Comparison of ENCODE assay signal across 7 mouse cellular contexts in the genomic region with DNA sequence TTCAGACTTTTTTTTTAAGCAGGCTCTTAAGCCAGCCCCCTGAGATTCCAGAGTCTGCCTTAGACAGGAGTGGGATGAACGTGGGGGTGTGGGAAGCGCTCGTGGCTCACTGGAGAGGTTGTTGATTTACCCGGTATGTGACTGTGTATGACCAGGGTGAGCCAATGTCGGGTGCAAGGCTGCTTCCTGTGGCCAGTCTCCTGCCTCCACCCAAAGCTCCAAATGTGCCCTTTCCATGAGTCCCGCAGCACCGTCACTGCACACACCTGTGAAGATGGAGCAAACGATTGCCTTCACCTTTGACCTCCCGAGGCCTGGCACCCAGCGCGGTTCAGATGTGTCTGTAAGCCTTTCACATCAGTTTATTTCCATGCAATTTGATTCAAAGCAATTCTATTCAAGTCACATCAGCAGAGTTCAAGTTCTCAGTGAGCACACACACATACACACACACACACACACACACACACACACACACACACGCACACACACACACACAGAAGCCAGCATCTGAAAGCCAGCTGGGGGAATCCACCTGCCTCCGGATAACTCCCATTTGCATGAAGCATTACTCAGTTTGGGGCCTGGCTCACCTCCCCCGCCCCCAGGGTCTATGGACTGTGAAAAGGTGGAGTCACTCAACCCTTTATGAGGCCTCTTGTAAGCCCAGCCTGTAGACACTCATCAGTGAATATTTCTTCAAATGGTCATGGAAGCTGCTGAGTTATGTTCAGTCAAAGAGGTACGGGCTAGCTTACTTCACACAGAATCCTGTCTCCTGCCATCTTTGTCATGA. TPM values are rescaled to one million over a fixed set of nuclear protein-coding genes. Genes with fewer than 3 reads are reported as not detected.
A peak's percentile ranks its signal among the peaks of the same experiment; 100 is the strongest.
DNase-seq lines count a peak whose midpoint lies in the region; ATAC-seq and TF ChIP-seq lines count a peak whose summit lies in the region.

No protein-coding gene starts in this region.

- H3K9me3 ChIP-seq in kidney, embryonic 16.5 days (ENCODE audit: low read length): no peaks in the 10 kb centered on the region
- no peaks in the 10 kb centered on the region for H3K9me3 ChIP-seq in stomach, embryonic 14.5 days (ENCODE audit: control insufficient read depth, low read depth, low read length)
- H3K9me3 ChIP-seq in stomach, postnatal 0 days (ENCODE audit: control insufficient read depth, low read length): no peaks in the 10 kb centered on the region
- H3K9me3 ChIP-seq in limb, embryonic 11.5 days (ENCODE audit: control insufficient read depth, low read length): no peaks in the 10 kb centered on the region

- no peak overlapping the region for H3K4me3 ChIP-seq in kidney, embryonic 16.5 days (ENCODE audit: low read length)
- H3K4me3 ChIP-seq in kidney, adult 2 months (ENCODE audit: insufficient read depth, low read depth, low read length): no peak overlapping the region
- H3K4me3 ChIP-seq in stomach, embryonic 14.5 days (ENCODE audit: low read depth, low read length): no peak overlapping the region
- H3K4me3 ChIP-seq in stomach, postnatal 0 days (ENCODE audit: low read depth, low read length): no peak overlapping the region
- no peak overlapping the region for H3K4me3 ChIP-seq in limb, embryonic 11.5 days (ENCODE audit: low read depth, low read length)

- no peaks in the 10 kb centered on the region for H3K36me3 ChIP-seq in kidney, embryonic 16.5 days (ENCODE audit: insufficient read depth, low read length)
- no peaks in the 10 kb centered on the region for H3K36me3 ChIP-seq in kidney, adult 2 months (ENCODE audit: control insufficient read depth, insufficient read depth, low read length)
- H3K36me3 ChIP-seq in stomach, embryonic 14.5 days (ENCODE audit: control insufficient read depth, insufficient read depth, low read length): no peaks in the 10 kb centered on the region
- H3K36me3 ChIP-seq in stomach, postnatal 0 days (ENCODE audit: control insufficient read depth, insufficient read depth, low read length): no peaks in the 10 kb centered on the region
- no peaks in the 10 kb centered on the region for H3K36me3 ChIP-seq in limb, embryonic 11.5 days (ENCODE audit: control insufficient read depth, insufficient read depth, low read length)

- no peak for TF ChIP-seq EP300 in stomach, postnatal 0 days (optimal IDR thresholded peaks at IDR 0.05)

- H3K4me2 ChIP-seq in kidney, embryonic 16.5 days (replicated peaks; ENCODE audit: low read depth, low read length): peak overlapping the region; percentile 35
- H3K4me2 ChIP-seq in stomach, embryonic 14.5 days (replicated peaks; ENCODE audit: low read depth, low read length): no peak overlapping the region; the same call in 1 of the 2 replicates
- no peak overlapping the region for H3K4me2 ChIP-seq in stomach, postnatal 0 days (replicated peaks; ENCODE audit: low read depth)
- no peak overlapping the region for H3K4me2 ChIP-seq in limb, embryonic 11.5 days (ENCODE audit: low read depth, severe bottlenecking)

- peak; percentile 84 for ATAC-seq in kidney, embryonic 16.5 days (ENCODE audit: low FRiP score, low TSS enrichment)
- peak; percentile 42; the same call in 1 of the 2 replicates for ATAC-seq in stomach, embryonic 14.5 days (ENCODE audit: insufficient number of reproducible peaks, insufficient read depth, low FRiP score, low read depth)
- ATAC-seq in stomach, postnatal 0 days (ENCODE audit: low FRiP score, low TSS enrichment): no peak; the same call in 1 of the 2 replicates
- ATAC-seq in limb, embryonic 11.5 days (ENCODE audit: insufficient number of reproducible peaks, low FRiP score, low TSS enrichment, low read depth): peak; percentile 13; the same call in 1 of the 2 replicates

- H3K4me1 ChIP-seq in kidney, embryonic 16.5 days (ENCODE audit: insufficient read depth, low read length): peaks cover 46% of the 10 kb centered on the region
- no peaks in the 10 kb centered on the region for H3K4me1 ChIP-seq in kidney, adult 2 months (ENCODE audit: control insufficient read depth, insufficient read depth, low read length)
- peaks cover 22% of the 10 kb centered on the region; the same call in 1 of the 2 replicates for H3K4me1 ChIP-seq in stomach, embryonic 14.5 days (ENCODE audit: control insufficient read depth, insufficient read depth, low read length)
- no peaks in the 10 kb centered on the region for H3K4me1 ChIP-seq in stomach, postnatal 0 days (replicated peaks; ENCODE audit: control insufficient read depth, insufficient read depth)
- peaks cover 13% of the 10 kb centered on the region for H3K4me1 ChIP-seq in limb, embryonic 11.5 days (ENCODE audit: control insufficient read depth, insufficient read depth, low read length)

- WGBS in kidney, embryonic 16.5 days: 30% methylated on average over 14 of the region's 15 CpGs
- 54% methylated on average over 15 of the region's 15 CpGs for WGBS in kidney, adult 2 months
- WGBS in stomach, embryonic 14.5 days: 57% methylated on average over 15 of the region's 15 CpGs
- WGBS in stomach, postnatal 0 days: 68% methylated on average over 15 of the region's 15 CpGs
- 69% methylated on average over 15 of the region's 15 CpGs for WGBS in limb, embryonic 11.5 days

- no peaks in the 10 kb centered on the region for H3K27me3 ChIP-seq in kidney, embryonic 16.5 days (ENCODE audit: insufficient read depth, low read length)
- H3K27me3 ChIP-seq in kidney, adult 2 months (replicated peaks; ENCODE audit: control insufficient read depth, insufficient read depth, low read length): no peaks in the 10 kb centered on the region
- no peaks in the 10 kb centered on the region for H3K27me3 ChIP-seq in stomach, embryonic 14.5 days (ENCODE audit: control insufficient read depth, insufficient read depth, low read length)
- no peaks in the 10 kb centered on the region for H3K27me3 ChIP-seq in stomach, postnatal 0 days (ENCODE audit: control insufficient read depth, insufficient read depth, low read length)
- H3K27me3 ChIP-seq in limb, embryonic 11.5 days (ENCODE audit: control insufficient read depth, insufficient read depth, low read length): no peaks in the 10 kb centered on the region

- TF ChIP-seq CTCF in kidney, adult 2 months (conservative IDR thresholded peaks at IDR 0.05; ENCODE audit: insufficient read depth, insufficient read length, low read depth, low read length): no peak
- TF ChIP-seq CTCF in stomach, postnatal 0 days (IDR thresholded peaks at IDR 0.05; ENCODE audit: low read depth): no peak

- TF ChIP-seq POLR2A in kidney, adult 2 months (IDR thresholded peaks at IDR 0.05; ENCODE audit: low read depth, low read length): no peak

- no peak for DNase-seq in kidney, adult 2 months
- DNase-seq in stomach, postnatal 0 days (ENCODE audit: low spot score): no peak
- no peak for DNase-seq in limb, embryonic 11.5 days (ENCODE audit: low spot score)
- no peak for DNase-seq in urinary bladder, postnatal 25 days (ENCODE audit: low spot score)
- DNase-seq in right cerebral cortex, postnatal 25 days: no peak

- peak overlapping the region; percentile 86 for H3K27ac ChIP-seq in kidney, embryonic 16.5 days (ENCODE audit: low read length)
- H3K27ac ChIP-seq in kidney, adult 2 months (ENCODE audit: insufficient read depth, low read depth, low read length): no peak overlapping the region
- peak overlapping the region; percentile 48; the same call in 1 of the 2 replicates for H3K27ac ChIP-seq in stomach, embryonic 14.5 days (ENCODE audit: low read length)
- H3K27ac ChIP-seq in stomach, postnatal 0 days (replicated peaks): no peak overlapping the region
- H3K27ac ChIP-seq in limb, embryonic 11.5 days (replicated peaks; ENCODE audit: low read depth, low read length): peak overlapping the region; percentile 36; the same call in 1 of the 2 replicates

- no peak overlapping the region; the same call in 1 of the 2 replicates for H3K9ac ChIP-seq in kidney, embryonic 16.5 days (replicated peaks; ENCODE audit: low read length)
- no peak overlapping the region for H3K9ac ChIP-seq in stomach, embryonic 14.5 days (replicated peaks; ENCODE audit: low read depth, low read length)
- H3K9ac ChIP-seq in stomach, postnatal 0 days (ENCODE audit: low read length): no peak overlapping the region
- no peak overlapping the region for H3K9ac ChIP-seq in limb, embryonic 11.5 days (ENCODE audit: low read length)

RNA-seq across cellular contexts. Expression of a gene that starts 27.6 kb away (rescaled TPM):
- polyA plus RNA-seq in kidney, embryonic 16.5 days (2015; fragmentation: Nextera tagmentation; extraction: Ambion mirVana): 130 and 138 TPM in 2 replicates
- 6.9 and 10.5 TPM in 2 replicates for polyA plus RNA-seq in kidney, adult 2 months (2012; rRNA removed)
- polyA plus RNA-seq in stomach, embryonic 14.5 days (2014; fragmentation: Nextera tagmentation; extraction: Ambion mirVana): 98.5 and 115 TPM in 2 replicates
- 76.8 and 85.8 TPM in 2 replicates for polyA plus RNA-seq in stomach, postnatal 0 days (2015; fragmentation: Nextera tagmentation; extraction: Ambion mirVana)
- polyA plus RNA-seq in limb, embryonic 11.5 days (2014; fragmentation: Nextera tagmentation; extraction: Ambion mirVana): 123 and 126 TPM in 2 replicates

Comparison
In these comparisons a context has a peak if more than half of its experiments do, and no peak if none do; other contexts are left out.
1. H3K27ac ChIP-seq: peak in kidney, embryonic 16.5 days (single experiment), stomach, embryonic 14.5 days (single experiment) and limb, embryonic 11.5 days (single experiment); none in kidney, adult 2 months (single experiment) and stomach, postnatal 0 days (single experiment).